Mouse (Mus musculus): Measurements from ENCODE around the gene Chrm1. TPM values are rescaled to one million over a fixed set of nuclear protein-coding genes. Genes with fewer than 3 reads are reported as not detected.

The Chrm1 gene
- polyA plus RNA-seq, 2 experiments = 0.01 TPM; not detected in 1

GRCm38 (mm10) chr19:8695330-8695729, 31.7 kb downstream of the Chrm1 start:
- Histone ChIP-seq H3K27me3 (ENCODE audit: control insufficient read depth, insufficient read depth, low read length) (no peaks in the 10 kb centered on the region), H3K4me3 (ENCODE audit: insufficient read depth in 1 of 2, low read depth in 2 of 2, low read length in 2 of 2) (peak overlapping the region in 1 of 2 experiments; percentile 6; a peak in 1 of 4 replicates), H3K9me3 (ENCODE audit: control insufficient read depth, low read length) (no peaks in the 10 kb centered on the region), H3K4me1 (replicated peaks; ENCODE audit: control insufficient read depth in 2 of 2, insufficient read depth in 2 of 2, low read length in 1 of 2) (peaks cover 6 to 13% of the 10 kb centered on the region in 2 experiments; a peak in 3 of 4 replicates), H3K4me2 (ENCODE audit: low read depth) (peak overlapping the region; percentile 18), H3K27ac (no peak overlapping the region), H3K9ac (replicated peaks) (no peak overlapping the region), H3K36me3 (replicated peaks; ENCODE audit: control insufficient read depth, insufficient read depth, low read depth) (no peaks in the 10 kb centered on the region)
- TF ChIP-seq CTCF (IDR thresholded peaks at IDR 0.05; ENCODE audit: low read depth) (peak; percentile 84), EP300 (IDR thresholded peaks at IDR 0.05; ENCODE audit: low read depth) (no peak)
- peak; percentile 85 for ATAC-seq (ENCODE audit: insufficient read depth)
- WGBS (ENCODE audit: insufficient replicate concordance) = 27% methylated on average over 6 of the region's 6 CpGs
- peak in 2 of 3 experiments; percentile 52 to 65 for DNase-seq (ENCODE audit: low read depth in 3 of 3, low spot score in 3 of 3)

GRCm38 (mm10) chr19:8699652-8700051, 36.1 kb downstream of the Chrm1 start:
- ATAC-seq (ENCODE audit: insufficient read depth) (no peak), DNase-seq (ENCODE audit: low read depth in 3 of 3, low spot score in 3 of 3) (no peak)
- no peaks in the 10 kb centered on the region for H3K36me3 ChIP-seq (replicated peaks; ENCODE audit: control insufficient read depth, insufficient read depth, low read depth)
- H3K4me2 ChIP-seq (ENCODE audit: low read depth) = no peak overlapping the region
- H3K27ac ChIP-seq = no peak overlapping the region
- TF ChIP-seq EP300 (IDR thresholded peaks at IDR 0.05; ENCODE audit: low read depth) = no peak
- no peak for TF ChIP-seq CTCF (IDR thresholded peaks at IDR 0.05; ENCODE audit: low read depth)
- WGBS (ENCODE audit: insufficient replicate concordance) = 58% methylated on average over 9 of the region's 9 CpGs
- H3K9ac ChIP-seq (replicated peaks) = no peak overlapping the region
- H3K4me1 ChIP-seq (replicated peaks; ENCODE audit: control insufficient read depth in 2 of 2, insufficient read depth in 2 of 2, low read length in 1 of 2) = peaks cover 6 to 13% of the 10 kb centered on the region in 2 experiments; a peak in 3 of 4 replicates
- no peak overlapping the region for H3K4me3 ChIP-seq (ENCODE audit: insufficient read depth in 1 of 2, low read depth in 2 of 2, low read length in 2 of 2)
- H3K27me3 ChIP-seq (ENCODE audit: control insufficient read depth, insufficient read depth, low read length) = no peaks in the 10 kb centered on the region
- H3K9me3 ChIP-seq (ENCODE audit: control insufficient read depth, low read length) = no peaks in the 10 kb centered on the region

GRCm38 (mm10) chr19:8702458-8702857, 38.9 kb downstream of the Chrm1 start:
- no peaks in the 10 kb centered on the region for H3K27me3 ChIP-seq (ENCODE audit: control insufficient read depth, insufficient read depth, low read length)
- TF ChIP-seq CTCF (IDR thresholded peaks at IDR 0.05; ENCODE audit: low read depth) (0 out of 2 replicates have a peak, but pooled peaks have one; percentile 9), EP300 (IDR thresholded peaks at IDR 0.05; ENCODE audit: low read depth) (no peak)
- WGBS (ENCODE audit: insufficient replicate concordance) = 20% methylated on average over 3 of the region's 3 CpGs
- H3K9ac ChIP-seq (replicated peaks) = no peak overlapping the region
- ATAC-seq (ENCODE audit: insufficient read depth) (no peak), DNase-seq (ENCODE audit: low read depth in 3 of 3, low spot score in 3 of 3) (no peak)
- H3K4me3 ChIP-seq (ENCODE audit: insufficient read depth in 1 of 2, low read depth in 2 of 2, low read length in 2 of 2) = no peak overlapping the region
- H3K36me3 ChIP-seq (replicated peaks; ENCODE audit: control insufficient read depth, insufficient read depth, low read depth) = peaks cover 13% of the 10 kb centered on the region
- H3K4me1 ChIP-seq (replicated peaks; ENCODE audit: control insufficient read depth in 2 of 2, insufficient read depth in 2 of 2, low read length in 1 of 2) = peaks cover 3 to 5% of the 10 kb centered on the region in 2 experiments; a peak in 3 of 4 replicates
- H3K9me3 ChIP-seq (ENCODE audit: control insufficient read depth, low read length) = no peaks in the 10 kb centered on the region
- H3K4me2 ChIP-seq (ENCODE audit: low read depth) = no peak overlapping the region
- H3K27ac ChIP-seq = no peak overlapping the region

GRCm38 (mm10) chr19:8703571-8703970, 40.0 kb downstream of the Chrm1 start:
- H3K4me1 ChIP-seq (replicated peaks; ENCODE audit: control insufficient read depth in 2 of 2, insufficient read depth in 2 of 2, low read length in 1 of 2) = peaks cover 14% of the 10 kb centered on the region in 2 experiments
- WGBS (ENCODE audit: insufficient replicate concordance) = 73% methylated on average over 3 of the region's 4 CpGs
- DNase-seq (ENCODE audit: low read depth in 3 of 3, low spot score in 3 of 3) = no peak
- TF ChIP-seq EP300 (IDR thresholded peaks at IDR 0.05; ENCODE audit: low read depth) (no peak), CTCF (IDR thresholded peaks at IDR 0.05; ENCODE audit: low read depth) (no peak)
- H3K36me3 ChIP-seq (replicated peaks; ENCODE audit: control insufficient read depth, insufficient read depth, low read depth) = peaks cover 24% of the 10 kb centered on the region
- no peaks in the 10 kb centered on the region for H3K27me3 ChIP-seq (ENCODE audit: control insufficient read depth, insufficient read depth, low read length)
- no peak overlapping the region for H3K4me3 ChIP-seq (ENCODE audit: insufficient read depth in 1 of 2, low read depth in 2 of 2, low read length in 2 of 2)
- no peak overlapping the region for H3K4me2 ChIP-seq (ENCODE audit: low read depth)
- ATAC-seq (ENCODE audit: insufficient read depth) = no peak
- no peak overlapping the region for H3K27ac ChIP-seq
- H3K9me3 ChIP-seq (ENCODE audit: control insufficient read depth, low read length) = no peaks in the 10 kb centered on the region
- H3K9ac ChIP-seq (replicated peaks) = no peak overlapping the region

GRCm38 (mm10) chr19:8705026-8705708, 41.6 kb downstream of the Chrm1 start:
- Histone ChIP-seq H3K27me3 (ENCODE audit: control insufficient read depth, insufficient read depth, low read length) (no peaks in the 10 kb centered on the region), H3K4me1 (replicated peaks; ENCODE audit: control insufficient read depth in 2 of 2, insufficient read depth in 2 of 2, low read length in 1 of 2) (peaks cover 18 to 21% of the 10 kb centered on the region in 2 experiments), H3K4me2 (ENCODE audit: low read depth) (no peak overlapping the region), H3K9ac (replicated peaks) (no peak overlapping the region), H3K9me3 (ENCODE audit: control insufficient read depth, low read length) (no peaks in the 10 kb centered on the region), H3K36me3 (replicated peaks; ENCODE audit: control insufficient read depth, insufficient read depth, low read depth) (peaks cover 40% of the 10 kb centered on the region), H3K4me3 (ENCODE audit: insufficient read depth in 1 of 2, low read depth in 2 of 2, low read length in 2 of 2) (no peak overlapping the region), H3K27ac (no peak overlapping the region)
- no peak for TF ChIP-seq CTCF (IDR thresholded peaks at IDR 0.05; ENCODE audit: low read depth)
- TF ChIP-seq EP300 (IDR thresholded peaks at IDR 0.05; ENCODE audit: low read depth) = no peak
- 68% methylated on average over 6 of the region's 6 CpGs for WGBS (ENCODE audit: insufficient replicate concordance)
- ATAC-seq (ENCODE audit: insufficient read depth) (no peak), DNase-seq (ENCODE audit: low read depth in 3 of 3, low spot score in 3 of 3) (no peak)

Measured in liver, embryonic 14.5 days (tissue).